Mouse (Mus musculus) liver, embryonic 11.5 days (tissue): ENCODE results near the gene Gfpt2. TPM values are rescaled to one million over a fixed set of nuclear protein-coding genes. Genes with fewer than 3 reads are reported as not detected.
A peak's percentile ranks its signal among the peaks of the same experiment; 100 is the strongest.
"Not testable (repeated sequence)": the region's sequence is repeated elsewhere in the genome, so short reads cannot be mapped to it uniquely, and the experiment has no call there.

Experiments used
- ATAC-seq: fragments of 200-750 bp; cut with Nextera tagmentation; replicated peaks from 2 replicates; pipeline ENCODE4 v1.8.0; 2017; ENCODE audit warnings: moderate number of reproducible peaks, mild to moderate bottlenecking, moderate TSS enrichment, moderate library complexity; ENCODE audit not compliant: low FRiP score
- DNase-seq: peaks from one replicate; pipeline ENCODE4 v3.0.0-alpha.2; 2017; ENCODE audit warnings: low spot score
- H3K27ac ChIP-seq: fragments of 300-500 bp; sonication (generic); 2 replicates; pipeline ENCODE4 v1.5.1; 2014; ENCODE audit warnings: mild to moderate bottlenecking, low read depth, low read length, control low read depth
- H3K27me3 ChIP-seq: fragments of 300-500 bp; sonication (generic); replicated peaks from 2 replicates; pipeline ENCODE4 v1.6.1; 2014; ENCODE audit warnings: low read length, mixed read lengths; ENCODE audit not compliant: control insufficient read depth, insufficient read depth
- H3K36me3 ChIP-seq: fragments of 300-500 bp; sonication (generic); 2 replicates; pipeline ENCODE4 v1.6.1; 2014; ENCODE audit warnings: mild to moderate bottlenecking, low read length, moderate library complexity, mixed read lengths; ENCODE audit not compliant: control insufficient read depth, insufficient read depth
- H3K4me1 ChIP-seq: fragments of 300-500 bp; sonication (generic); replicated peaks from 2 replicates; pipeline ENCODE4 v1.6.1; 2014; ENCODE audit warnings: low read length, mixed read lengths; ENCODE audit not compliant: control insufficient read depth, insufficient read depth
- H3K4me2 ChIP-seq: fragments of 300-500 bp; sonication (generic); 2 replicates; pipeline ENCODE4 v1.6.1; 2014; ENCODE audit warnings: mild to moderate bottlenecking, control low read depth, moderate library complexity
- H3K4me3 ChIP-seq: fragments of 300-500 bp; sonication (generic); 2 replicates; pipeline ENCODE4 v1.5.1; 2014; ENCODE audit warnings: low read depth, low read length, control low read depth
- H3K9ac ChIP-seq: fragments of 300-500 bp; sonication (generic); 2 replicates; pipeline ENCODE4 v1.6.1; 2014; ENCODE audit warnings: low read depth, low read length, control low read depth
- H3K9me3 ChIP-seq: fragments of 300-500 bp; sonication (generic); 2 replicates; pipeline ENCODE4 v1.6.1; 2016; ENCODE audit warnings: low read length, inconsistent platforms, mixed read lengths; ENCODE audit not compliant: control insufficient read depth
- WGBS: fragments of 180-500 bp; shearing (Covaris S2); extraction: QIAGEN DNeasy Blood & Tissue Kit; methylation state at CpG from one replicate; pipeline ENCODE4 v1.1.7; 2014; 5-methylcytosine and 5-hydroxymethylcytosine counted together
- polyA plus RNA-seq: library from polyadenylated mRNA; unstranded; fragments of >200 nt; fragmentation: Nextera tagmentation; extraction: Ambion mirVana; gene quantifications from 2 replicates; pipeline ENCODE4 v1.2.1, GENCODE M21; 2014

Gene Gfpt2
- polyA plus RNA-seq, 1 experiment from 2014 or later = 6.2 TPM

DNA sequence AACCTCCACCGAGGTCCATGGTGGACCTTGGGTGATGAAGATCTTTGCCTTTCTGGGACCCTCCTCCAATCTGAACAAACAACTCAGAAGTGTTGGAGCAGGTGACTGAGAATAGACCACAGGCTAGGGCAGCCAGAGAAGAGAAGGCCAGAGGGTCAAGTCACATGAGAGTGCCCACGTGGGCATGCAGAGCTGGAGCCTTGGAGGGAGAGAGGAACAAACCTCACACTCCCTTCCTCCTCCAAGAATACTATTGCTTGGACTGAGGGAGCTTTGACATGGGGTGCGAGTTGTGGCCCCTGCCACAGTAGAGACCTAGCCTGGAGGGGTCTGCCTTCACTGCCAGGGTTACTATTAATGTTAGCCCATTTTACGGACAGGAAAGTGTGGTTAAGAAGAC lies 30.0 kb upstream of the Gfpt2 start:
- ATAC-seq (no peak), DNase-seq (no peak)
- peaks cover 18% of the 10 kb centered on the region for H3K4me1 ChIP-seq
- no peaks in the 10 kb centered on the region for H3K9me3 ChIP-seq
- no peak overlapping the region for H3K9ac ChIP-seq
- H3K4me2 ChIP-seq = no peak overlapping the region
- WGBS = 49% methylated on average over 4 of the region's 4 CpGs
- no peak overlapping the region for H3K27ac ChIP-seq
- H3K36me3 ChIP-seq = no peaks in the 10 kb centered on the region
- no peaks in the 10 kb centered on the region for H3K27me3 ChIP-seq
- no peak overlapping the region for H3K4me3 ChIP-seq

- Histone ChIP-seq H3K4me3 (no peak overlapping the region), H3K36me3 (no peaks in the 10 kb centered on the region), H3K27ac (peak overlapping the region; percentile 33), H3K4me1 (peaks cover 18% of the 10 kb centered on the region), H3K27me3 (no peaks in the 10 kb centered on the region), H3K9me3 (no peaks in the 10 kb centered on the region), H3K4me2 (peak overlapping the region; percentile 41), H3K9ac (peak overlapping the region; percentile 36)
- DNase-seq (peak; percentile 52), ATAC-seq (no peak)
- 23% methylated on average over 7 of the region's 8 CpGs for WGBS
Measured at GRCm38 (mm10) chr11:49764639-49765299, 29.2 kb upstream of the Gfpt2 start.

DNA sequence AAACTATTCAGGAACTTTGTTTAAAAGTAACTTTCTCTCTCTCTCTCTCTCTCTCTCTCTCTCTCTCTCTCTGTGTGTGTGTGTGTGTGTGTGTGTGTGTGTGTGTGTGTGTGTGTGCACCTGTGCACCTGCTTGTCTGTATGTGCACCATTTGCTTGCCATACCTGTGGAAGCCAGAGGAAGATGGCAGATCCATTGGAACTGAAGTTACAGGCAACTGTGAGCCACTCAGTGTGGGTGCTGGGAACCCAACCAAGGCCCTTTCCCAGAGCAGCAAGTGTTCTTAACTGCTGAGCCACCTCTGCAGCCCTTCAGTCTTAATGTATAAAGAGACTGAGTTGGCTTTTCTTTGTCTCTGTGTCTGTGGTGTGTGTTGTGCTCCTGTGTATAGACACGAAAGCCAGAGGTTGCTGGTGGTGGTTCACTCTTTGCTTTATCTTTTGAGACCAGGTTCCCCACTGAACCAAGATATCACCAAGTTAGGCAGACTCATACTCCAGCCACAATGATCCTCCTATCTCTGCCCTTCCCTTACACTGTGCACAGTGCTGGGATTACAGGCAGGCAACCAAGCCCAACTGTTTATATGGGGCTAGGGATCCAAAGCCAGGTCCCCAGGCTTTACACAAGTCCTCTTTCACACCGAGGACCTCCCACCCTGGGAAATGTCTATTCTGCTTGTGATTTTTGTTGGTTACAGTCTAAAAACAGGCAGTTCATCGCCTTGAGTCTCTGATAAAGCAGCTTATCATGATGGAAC lies 28.4 kb upstream of the Gfpt2 start:
- Histone ChIP-seq H3K27ac (peak overlapping the region; percentile 66), H3K4me1 (peaks cover 18% of the 10 kb centered on the region), H3K9me3 (no peaks in the 10 kb centered on the region), H3K27me3 (no peaks in the 10 kb centered on the region), H3K36me3 (no peaks in the 10 kb centered on the region), H3K4me2 (peak overlapping the region; percentile 39), H3K4me3 (no peak overlapping the region), H3K9ac (no peak overlapping the region; the same call in 1 of the 2 replicates)
- WGBS = 32% methylated on average over 3 of the region's 3 CpGs
- ATAC-seq = peak; percentile 98
- no peak for DNase-seq

DNA sequence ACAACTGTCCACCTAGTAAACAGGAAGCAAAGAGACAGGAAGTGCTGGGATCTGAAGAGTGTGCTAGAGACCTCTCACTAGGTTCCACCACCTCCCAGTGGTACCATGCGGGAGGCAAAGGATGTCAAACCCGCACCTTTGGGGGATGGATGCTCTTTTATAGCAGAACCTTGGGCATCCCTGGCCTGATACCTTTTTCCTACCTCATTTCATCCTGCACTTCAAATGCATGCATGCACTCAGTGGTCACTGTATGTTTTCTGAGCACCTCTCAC lies 27.9 kb upstream of the Gfpt2 start:
- peak; percentile 71 for ATAC-seq
- WGBS = 55% methylated on average over 2 of the region's 2 CpGs
- no peaks in the 10 kb centered on the region for H3K36me3 ChIP-seq
- peak overlapping the region; percentile 39 for H3K4me2 ChIP-seq
- H3K9me3 ChIP-seq = no peaks in the 10 kb centered on the region
- peaks cover 21% of the 10 kb centered on the region for H3K4me1 ChIP-seq
- H3K9ac ChIP-seq = no peak overlapping the region
- H3K27me3 ChIP-seq = no peaks in the 10 kb centered on the region
- no peak overlapping the region for H3K4me3 ChIP-seq
- DNase-seq = no peak
- H3K27ac ChIP-seq = peak overlapping the region; percentile 50

GRCm38 (mm10) chr11:49767497-49767896 lies 26.5 kb upstream of the Gfpt2 start:
- 91% methylated on average over 4 of the region's 6 CpGs for WGBS
- not testable (repeated sequence) for H3K36me3 ChIP-seq, H3K4me3 ChIP-seq, H3K4me2 ChIP-seq, H3K27ac ChIP-seq, H3K27me3 ChIP-seq, DNase-seq, ATAC-seq, H3K9me3 ChIP-seq, H3K9ac ChIP-seq
- peaks cover 22% of the 10 kb centered on the region for H3K4me1 ChIP-seq

DNA sequence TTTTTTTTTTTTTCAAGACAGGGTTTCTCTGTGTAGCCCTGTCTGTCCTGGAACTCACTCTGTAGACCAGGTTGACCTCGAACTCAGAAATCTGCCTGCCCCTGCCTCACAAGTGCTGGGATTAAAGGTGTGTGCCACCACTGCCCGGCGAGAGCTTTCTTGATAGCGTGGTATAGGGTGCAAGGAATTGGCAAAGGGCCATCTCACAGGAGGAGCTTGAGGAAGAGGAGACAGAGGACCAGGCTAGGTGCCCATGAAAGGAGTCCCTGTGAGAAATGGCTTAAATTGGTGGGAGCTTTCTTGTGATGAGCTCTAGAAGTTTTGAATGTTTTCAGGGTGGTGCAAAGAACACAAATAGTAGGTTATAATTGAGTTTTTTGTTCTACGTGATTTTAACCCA lies 25.2 kb upstream of the Gfpt2 start:
- Histone ChIP-seq H3K27me3 (no peaks in the 10 kb centered on the region), H3K4me1 (peaks cover 22% of the 10 kb centered on the region), H3K4me2 (no peak overlapping the region), H3K4me3 (no peak overlapping the region), H3K36me3 (no peaks in the 10 kb centered on the region), H3K9ac (no peak overlapping the region), H3K27ac (no peak overlapping the region), H3K9me3 (no peaks in the 10 kb centered on the region)
- ATAC-seq = no peak
- WGBS = 84% methylated on average over 5 of the region's 5 CpGs
- no peak for DNase-seq

DNA sequence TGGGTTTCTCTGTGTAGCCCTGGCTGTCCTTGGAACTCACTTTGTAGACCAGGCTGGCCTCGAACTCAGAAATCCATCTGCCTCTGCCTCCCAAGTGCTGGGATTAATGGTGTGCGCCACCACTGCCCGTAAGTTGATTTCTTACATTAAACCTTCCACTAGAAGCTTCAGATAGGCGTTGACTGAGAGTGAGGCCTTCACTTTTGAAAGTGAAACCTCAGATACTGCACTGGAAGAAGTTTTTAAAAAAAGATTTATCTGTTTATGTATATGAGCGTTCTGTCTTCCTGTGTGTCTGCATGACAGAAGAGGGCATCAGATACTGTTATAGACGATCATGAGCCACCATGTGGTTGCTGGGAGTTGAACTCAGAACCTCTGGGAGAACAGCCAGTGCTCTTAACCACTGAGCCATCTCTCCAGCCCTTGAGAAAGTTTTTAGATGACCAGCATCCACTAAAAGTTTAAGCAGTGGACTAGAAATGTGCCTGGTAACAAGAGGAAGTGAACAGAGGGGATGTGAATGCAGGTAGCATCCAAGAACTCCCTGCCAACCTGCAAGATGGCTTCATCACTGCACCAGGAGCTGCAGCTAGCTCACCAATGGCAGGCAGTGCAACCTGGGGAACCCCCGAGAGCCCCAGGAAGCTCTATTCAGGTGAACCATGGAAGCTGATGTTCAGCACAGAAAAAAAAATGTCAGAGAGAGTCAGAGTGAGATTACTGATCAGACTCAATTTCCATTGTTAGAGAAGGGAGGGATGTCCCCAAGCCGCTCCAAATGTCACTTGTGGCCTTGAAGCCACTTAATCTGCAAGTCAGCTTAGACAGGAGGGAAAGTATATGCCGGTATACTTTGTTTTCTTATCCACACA lies 23.1 kb upstream of the Gfpt2 start:
- Histone ChIP-seq H3K4me3 (no peak overlapping the region), H3K27ac (no peak overlapping the region), H3K27me3 (no peaks in the 10 kb centered on the region), H3K9me3 (no peaks in the 10 kb centered on the region), H3K9ac (no peak overlapping the region), H3K4me2 (no peak overlapping the region), H3K36me3 (no peaks in the 10 kb centered on the region), H3K4me1 (peaks cover 11% of the 10 kb centered on the region)
- DNase-seq (no peak), ATAC-seq (no peak)
- 73% methylated on average over 9 of the region's 9 CpGs for WGBS

GRCm38 (mm10) chr11:49772251-49772650 lies 21.7 kb upstream of the Gfpt2 start:
- Histone ChIP-seq H3K4me1 (peaks cover 4% of the 10 kb centered on the region; the same call in 1 of the 2 replicates), H3K9me3 (no peaks in the 10 kb centered on the region), H3K27me3 (no peaks in the 10 kb centered on the region), H3K4me3 (no peak overlapping the region), H3K4me2 (no peak overlapping the region), H3K9ac (no peak overlapping the region), H3K27ac (no peak overlapping the region), H3K36me3 (no peaks in the 10 kb centered on the region)
- WGBS = 49% methylated on average over 5 of the region's 5 CpGs
- no peak for ATAC-seq
- no peak for DNase-seq
